Mouse (Mus musculus) liver, embryonic 14.5 days (tissue): Measurements from ENCODE around the gene Gse1.

Source experiments
- CTCF ChIP-seq: IDR thresholded peaks from 2 replicates; pipeline ENCODE4 v1.5.1; 2016; ENCODE audit warnings: antibody characterized with exemption, low read depth, control low read depth
- EP300 ChIP-seq: IDR thresholded peaks from 2 replicates; pipeline ENCODE4 v1.6.1; 2016; ENCODE audit warnings: antibody characterized with exemption, low read depth

DNA sequence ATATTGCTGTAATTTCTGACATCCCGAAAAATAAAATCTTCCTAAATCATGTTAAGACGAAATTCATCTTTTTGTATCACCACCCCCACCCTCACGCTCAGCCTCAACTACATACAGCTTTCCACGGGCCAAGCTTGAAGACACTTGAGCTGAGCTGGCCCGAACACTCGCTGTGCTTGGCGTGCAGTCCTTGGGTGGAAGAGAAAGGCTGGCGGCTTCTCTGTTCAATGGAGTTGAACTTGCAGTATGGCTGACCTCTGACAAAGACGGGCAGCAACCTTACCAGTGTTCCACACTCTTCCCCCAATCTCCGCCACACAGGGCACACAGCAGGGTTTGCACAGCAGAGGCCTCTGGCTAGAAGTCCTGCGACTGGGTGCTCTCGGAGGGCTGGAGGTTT lies 353.1 kb downstream of the Gse1 start:
- no peak for TF ChIP-seq CTCF
- no peak for TF ChIP-seq EP300
